Comparison of ENCODE assay signal across 8 mouse cellular contexts in the genomic region with DNA sequence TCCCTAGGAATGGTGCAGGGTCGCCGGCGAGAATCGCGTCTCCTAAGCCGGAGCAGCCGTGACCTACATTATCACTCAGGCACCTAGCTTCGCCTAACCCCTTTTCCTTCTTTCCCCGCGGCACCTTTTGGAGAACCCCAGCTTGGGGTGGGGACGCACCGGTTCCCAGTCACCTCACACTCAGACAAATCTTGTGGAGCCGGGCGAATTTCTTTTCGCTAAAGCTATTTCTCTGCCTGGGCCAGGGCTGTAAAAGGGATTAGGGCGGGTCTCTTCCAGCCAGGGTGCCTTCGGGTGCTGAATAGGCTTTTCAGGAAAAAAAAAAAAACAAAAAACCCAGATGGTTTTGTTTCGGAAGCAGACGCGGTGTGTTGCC. TPM values are rescaled to one million over a fixed set of nuclear protein-coding genes. Genes with fewer than 3 reads are reported as not detected.
DNase-seq lines count a peak whose midpoint lies in the region; ATAC-seq lines count a peak whose summit lies in the region.

No protein-coding gene starts in this region.

- H3K4me1 ChIP-seq in forebrain, embryonic 11.5 days (replicated peaks; ENCODE audit: control insufficient read depth, insufficient read depth, low read length), result peaks cover 3% of the 10 kb centered on the region; the same call in 1 of the 2 replicates
- peaks cover 24% of the 10 kb centered on the region for H3K4me1 ChIP-seq in intestine, embryonic 15.5 days (replicated peaks)
- peaks cover 42% of the 10 kb centered on the region for H3K4me1 ChIP-seq in midbrain, embryonic 10.5 days

- H3K27ac ChIP-seq in forebrain, embryonic 11.5 days (ENCODE audit: low read depth, low read length), result peak overlapping the region; percentile 96
- peak overlapping the region; percentile 90 for H3K27ac ChIP-seq in intestine, embryonic 15.5 days
- H3K27ac ChIP-seq in midbrain, embryonic 10.5 days (replicated peaks), result peak overlapping the region; percentile 96

- no peaks in the 10 kb centered on the region for H3K27me3 ChIP-seq in forebrain, embryonic 11.5 days (ENCODE audit: control insufficient read depth, insufficient read depth, low read length)
- no peaks in the 10 kb centered on the region for H3K27me3 ChIP-seq in intestine, embryonic 15.5 days (replicated peaks)
- peaks cover 25% of the 10 kb centered on the region for H3K27me3 ChIP-seq in midbrain, embryonic 10.5 days (ENCODE audit: low read depth, poor library complexity, severe bottlenecking)

- DNase-seq in left cerebral cortex, postnatal 25 days (ENCODE audit: low spot score in 2 of 2), result peak; percentile 22 to 26
- no peak for DNase-seq in left cerebral cortex, adult 11 months (ENCODE audit: low spot score)
- peak; percentile 10 to 20 for DNase-seq in adrenal gland, postnatal 36 days
- peak; percentile 74 for DNase-seq in forebrain, embryonic 11.5 days (ENCODE audit: low spot score)
- DNase-seq in midbrain, embryonic 10.5 days (ENCODE audit: low spot score), result peak; percentile 67
- peak; percentile 55 for DNase-seq in testis, postnatal 10 days (ENCODE audit: low spot score)

- under 1% methylated on average over 20 of the region's 20 CpGs for WGBS in forebrain, embryonic 11.5 days
- under 1% methylated on average over 20 of the region's 20 CpGs for WGBS in intestine, embryonic 15.5 days
- WGBS in midbrain, embryonic 10.5 days, result under 1% methylated on average over 20 of the region's 20 CpGs

- intact Hi-C loops in left cerebral cortex, postnatal 25 days (cut with DNase I), result loop anchor here (2.0 to 10.0 kb wide), 4 partner anchors 204 to 616 kb away; no protein-coding TSS in a partner anchor

- H3K4me2 ChIP-seq in forebrain, embryonic 11.5 days (ENCODE audit: low read depth, low read length, severe bottlenecking), result peak overlapping the region; percentile 64
- peak overlapping the region; percentile 76 for H3K4me2 ChIP-seq in intestine, embryonic 15.5 days (replicated peaks)

- peak; percentile 2; the same call in 1 of the 2 replicates for ATAC-seq in forebrain, embryonic 11.5 days (replicated peaks; ENCODE audit: low FRiP score)
- peak; percentile 0; the same call in 1 of the 2 replicates for ATAC-seq in intestine, embryonic 15.5 days
- ATAC-seq in megakaryocyte progenitor cell, adult 5-6 weeks (replicated peaks; ENCODE audit: poor library complexity), result no peak

- H3K4me3 ChIP-seq in forebrain, embryonic 11.5 days (ENCODE audit: low read depth, low read length), result peak overlapping the region; percentile 74
- peak overlapping the region; percentile 78 for H3K4me3 ChIP-seq in intestine, embryonic 15.5 days (replicated peaks)
- H3K4me3 ChIP-seq in midbrain, embryonic 10.5 days, result peak overlapping the region; percentile 94

- H3K9ac ChIP-seq in forebrain, embryonic 11.5 days (ENCODE audit: low read length), result peak overlapping the region; percentile 79
- H3K9ac ChIP-seq in intestine, embryonic 15.5 days, result peak overlapping the region; percentile 85

- peaks cover 6% of the 10 kb centered on the region; the same call in 1 of the 2 replicates for H3K36me3 ChIP-seq in forebrain, embryonic 11.5 days (ENCODE audit: control insufficient read depth, insufficient read depth, low read length)
- H3K36me3 ChIP-seq in intestine, embryonic 15.5 days, result 0 out of 2 replicates have a peak, but pooled peaks cover 5% of the 10 kb centered on the region
- H3K36me3 ChIP-seq in midbrain, embryonic 10.5 days, result peaks cover 40% of the 10 kb centered on the region

- no peaks in the 10 kb centered on the region for H3K9me3 ChIP-seq in forebrain, embryonic 11.5 days (ENCODE audit: control insufficient read depth, low read length)
- no peaks in the 10 kb centered on the region for H3K9me3 ChIP-seq in intestine, embryonic 15.5 days
- H3K9me3 ChIP-seq in midbrain, embryonic 10.5 days (replicated peaks), result no peaks in the 10 kb centered on the region

RNA-seq across cellular contexts. Expression of gene Mycn, which starts 0.6 kb away (rescaled TPM):
- 10 to 100 TPM; 12.9 to 13.3 TPM for total RNA-seq in left cerebral cortex, postnatal 25 days (2021)
- total RNA-seq in adrenal gland, postnatal 36 days (2021), result 10 to 100 TPM in 1 of 2 experiments, 1 to 10 TPM in 1; 4.9 to 12.4 TPM
- polyA plus RNA-seq in forebrain, embryonic 11.5 days (2014; fragmentation: Nextera tagmentation; extraction: Ambion mirVana), result 144 and 155 TPM in 2 replicates
- 72.5 and 89.8 TPM in 2 replicates for polyA plus RNA-seq in intestine, embryonic 15.5 days (2015; fragmentation: Nextera tagmentation; extraction: Ambion mirVana)
- polyA plus RNA-seq in midbrain, embryonic 10.5 days (2016; fragmentation: Nextera tagmentation; extraction: Ambion mirVana), result 119 and 141 TPM in 2 replicates
- total RNA-seq in megakaryocyte progenitor cell, adult 5-6 weeks (2015), result 0.64 and 2.5 TPM in 2 replicates
- 0.71 and 2.3 TPM in 2 replicates for total RNA-seq in megakaryocyte progenitor cell, adult 5-6 weeks (2017)
